Mouse (Mus musculus): ENCODE results near the gene Tipin. TPM values are rescaled to one million over a fixed set of nuclear protein-coding genes. Genes with fewer than 3 reads are reported as not detected.
"Not testable (repeated sequence)": the region's sequence is repeated elsewhere in the genome, so short reads cannot be mapped to it uniquely, and the experiment has no call there.

Tipin gene
- 10 to 100 TPM; 19.6 to 22.3 TPM for total RNA-seq (2021)
- long read RNA-seq, partial matches to known transcripts = 4 of 42 reads
- long read RNA-seq, other reads (novel, unspliced or antisense) = 37 of 42 reads

DNA sequence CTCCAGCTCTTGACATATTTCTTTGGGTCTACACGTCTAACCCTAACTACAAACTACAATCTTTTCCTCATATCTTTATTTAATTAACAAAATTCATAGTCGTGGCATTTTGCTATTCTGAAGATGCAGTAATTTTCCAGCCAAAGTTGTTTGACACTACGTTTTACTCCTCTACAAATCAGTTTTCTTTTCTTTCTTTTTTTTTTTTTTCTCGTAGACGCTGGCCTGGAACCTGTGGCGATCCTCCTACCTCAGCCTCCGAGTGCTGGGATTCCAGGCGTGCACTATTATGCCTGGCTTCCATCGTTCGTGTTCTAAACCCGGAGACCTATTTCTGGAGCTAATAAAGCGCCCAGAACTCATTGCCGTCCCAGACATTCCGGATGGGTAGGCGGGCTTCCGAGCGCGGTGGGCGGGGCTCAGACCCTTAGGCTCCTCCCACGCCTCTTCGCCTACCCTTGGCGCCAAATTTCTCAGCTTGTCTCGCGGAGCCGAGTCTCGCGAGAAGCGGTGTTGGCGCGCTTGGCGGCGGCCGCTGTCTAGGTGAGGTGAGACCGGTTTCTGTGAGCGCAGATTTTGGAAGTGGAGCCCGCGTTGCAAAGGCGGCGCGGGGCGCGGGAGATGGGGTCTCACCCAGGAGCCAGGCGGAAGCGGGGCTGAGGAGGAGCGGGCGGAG, at the start of gene Tipin:
Gene Tipin, plus strand, starts transcription at position 477 of the 676 bp plus-strand sequence.
- peak; percentile 93 to 96 for DNase-seq (ENCODE audit: low spot score in 2 of 2)

DNA sequence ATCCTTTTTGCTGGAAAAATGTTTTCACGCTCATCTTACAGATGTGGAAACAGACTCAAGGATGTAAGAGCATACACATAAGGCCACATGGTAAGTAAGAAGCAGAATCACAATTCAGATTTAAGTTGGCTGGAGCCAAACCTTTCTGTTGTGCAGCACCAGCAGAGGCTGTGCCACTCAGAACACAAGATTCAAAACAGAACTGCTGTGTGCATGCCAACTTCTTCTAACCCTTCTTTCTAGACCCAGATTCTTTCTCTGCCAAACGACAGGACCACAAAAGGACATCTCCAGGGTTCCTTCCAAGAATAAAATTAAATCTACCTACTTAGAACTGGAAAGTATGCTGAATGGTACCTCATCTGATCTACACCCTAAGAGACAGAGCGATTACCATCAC, 49.7 kb upstream of the Tipin start:
- no peak for DNase-seq (ENCODE audit: low spot score in 2 of 2)

DNA sequence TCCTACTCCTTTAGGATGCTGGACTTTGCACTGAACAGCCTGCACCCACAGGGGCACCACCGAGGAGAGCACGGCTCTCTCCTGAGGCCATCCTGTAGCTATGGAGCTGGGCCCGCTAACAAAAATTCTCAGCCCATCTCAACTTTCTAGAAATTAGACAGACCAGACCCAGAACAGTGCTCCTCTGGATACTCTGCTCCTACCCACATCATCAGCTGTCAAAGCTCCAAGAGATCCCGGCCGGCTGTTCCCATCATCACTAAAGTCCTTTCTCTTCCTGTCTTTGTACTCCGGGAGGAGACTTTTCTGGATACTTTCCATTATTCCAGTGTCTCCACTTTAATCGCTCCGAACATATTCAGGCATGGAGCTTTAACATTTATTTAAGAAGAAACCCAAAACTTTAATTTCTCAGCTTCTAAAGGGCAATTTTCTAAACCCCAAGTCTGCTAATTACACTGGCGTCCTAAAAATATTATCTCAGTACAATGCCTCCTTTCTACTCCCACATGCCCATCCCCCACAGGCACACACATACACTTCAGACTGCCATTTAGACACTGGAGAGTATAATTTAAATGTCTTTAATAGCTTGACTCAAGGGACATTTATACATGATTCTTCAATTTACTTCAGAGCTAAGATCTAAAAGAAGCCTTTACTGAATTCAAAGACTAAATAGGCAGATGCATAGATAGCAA, 49.0 kb upstream of the Tipin start:
- DNase-seq (ENCODE audit: low spot score in 2 of 2) = no peak

DNA sequence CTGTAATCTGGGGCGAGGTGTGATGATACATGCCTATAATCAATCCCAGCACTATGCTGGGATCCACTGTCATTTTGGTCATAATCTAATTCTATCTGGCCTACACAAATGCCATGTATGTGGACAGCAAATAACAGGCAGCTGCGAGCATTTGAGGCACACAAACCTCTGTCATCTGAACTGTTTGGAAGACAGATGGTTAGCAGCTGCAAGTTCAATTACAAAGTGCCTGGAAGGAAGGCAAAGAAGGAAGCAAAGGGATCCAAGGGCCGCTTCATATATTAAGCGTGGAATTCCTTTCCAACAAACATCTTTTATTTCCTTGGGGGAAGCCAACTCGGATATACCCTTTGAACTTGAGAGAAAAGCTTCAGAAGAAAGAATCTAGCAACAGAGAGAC, 47.7 kb upstream of the Tipin start:
- no peak for DNase-seq (ENCODE audit: low spot score in 2 of 2)

DNA sequence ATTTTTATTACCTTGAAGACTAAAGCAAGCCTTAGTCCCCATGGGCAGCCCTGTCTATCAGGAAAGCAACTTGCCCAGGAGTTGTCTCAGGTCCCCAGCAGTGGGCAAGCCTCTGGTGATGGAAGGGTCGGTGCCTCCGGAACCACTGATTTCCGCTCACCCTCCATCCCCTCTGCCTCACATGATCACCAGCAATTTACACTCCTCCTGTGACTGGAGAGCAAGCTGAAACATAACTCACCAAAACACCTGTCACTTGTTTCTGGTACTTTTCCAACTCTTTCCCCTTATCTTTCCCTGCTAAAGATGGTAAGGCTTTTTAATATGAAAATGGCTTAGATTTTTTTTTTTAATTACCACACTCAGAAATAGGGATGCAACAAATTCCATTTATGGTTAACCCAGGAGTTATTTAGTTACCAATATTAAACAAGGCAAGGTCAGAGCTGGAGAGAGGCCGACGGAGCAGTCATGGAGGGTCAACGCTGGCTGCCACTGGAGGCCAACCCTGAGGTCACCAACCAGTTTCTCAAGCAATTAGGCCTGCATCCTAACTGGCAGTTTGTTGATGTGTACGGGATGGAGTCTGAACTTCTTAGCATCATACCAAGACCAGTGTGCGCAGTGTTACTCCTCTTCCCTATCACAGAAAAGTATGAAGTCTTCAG, 46.5 kb upstream of the Tipin start, which contains the start of gene Uchl4:
Gene Uchl4, plus strand, starts transcription at position 434 of the 668 bp plus-strand sequence.
- no peak for DNase-seq (ENCODE audit: low spot score in 2 of 2)

DNA sequence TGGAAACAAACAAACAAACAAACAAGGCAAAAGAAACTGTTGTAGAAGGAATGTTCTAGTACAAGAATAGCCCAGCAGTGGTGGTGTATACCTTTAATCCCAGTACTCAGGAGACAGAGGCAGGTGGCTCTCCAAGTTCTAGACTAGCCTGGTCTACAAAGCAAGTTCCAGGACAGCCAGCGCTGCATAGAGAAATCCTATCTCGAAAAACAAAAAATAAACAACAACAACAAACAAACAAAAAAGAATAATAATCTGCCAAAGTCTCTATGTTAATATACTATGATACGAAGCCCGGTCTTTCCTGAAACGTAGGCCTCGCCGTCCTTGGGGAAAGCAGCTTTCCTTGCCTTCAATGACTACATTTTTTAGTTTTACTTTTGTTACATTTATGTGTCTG, 45.3 kb upstream of the Tipin start:
- no peak for DNase-seq (ENCODE audit: low spot score in 2 of 2)

DNA sequence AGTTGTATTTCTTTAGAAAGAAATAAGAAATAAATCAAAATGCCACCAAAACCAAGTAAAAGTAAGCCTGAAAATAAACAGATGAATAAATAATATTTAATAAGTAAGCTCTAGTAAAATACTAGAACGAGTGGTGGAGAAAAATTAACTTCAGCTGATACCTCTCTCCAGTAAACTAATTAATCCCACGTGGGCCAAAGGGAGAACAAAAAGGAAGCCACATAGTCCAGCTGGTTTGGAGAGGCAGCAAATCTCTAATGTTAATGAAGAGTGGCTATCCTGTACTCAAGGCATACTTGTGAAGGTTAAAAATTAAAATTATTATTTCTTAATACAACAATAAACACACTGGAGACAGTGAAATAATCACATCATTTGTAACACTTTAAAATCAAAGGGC, 41.3 kb upstream of the Tipin start:
- DNase-seq (ENCODE audit: low spot score in 2 of 2) = no peak

DNA sequence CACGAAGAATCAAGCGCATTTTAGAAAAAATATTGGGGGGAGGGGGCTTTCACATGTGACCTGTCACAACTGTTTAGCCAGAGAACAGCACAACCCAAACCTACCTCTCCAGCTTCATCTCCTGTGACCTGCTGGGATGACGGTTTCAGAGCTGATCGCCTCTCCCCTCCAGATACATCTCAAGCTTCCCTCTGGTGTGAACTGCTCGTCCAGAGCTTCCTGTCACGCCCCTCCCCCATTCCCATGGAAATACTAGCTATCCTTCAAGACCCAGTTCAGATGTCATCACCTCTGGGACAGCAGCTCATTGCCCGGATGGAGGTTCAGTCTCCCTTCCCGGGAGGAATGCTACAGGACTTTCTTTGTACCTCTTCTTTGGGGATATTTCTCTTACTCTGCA, 40.7 kb upstream of the Tipin start:
- DNase-seq (ENCODE audit: low spot score in 2 of 2) = no peak

DNA sequence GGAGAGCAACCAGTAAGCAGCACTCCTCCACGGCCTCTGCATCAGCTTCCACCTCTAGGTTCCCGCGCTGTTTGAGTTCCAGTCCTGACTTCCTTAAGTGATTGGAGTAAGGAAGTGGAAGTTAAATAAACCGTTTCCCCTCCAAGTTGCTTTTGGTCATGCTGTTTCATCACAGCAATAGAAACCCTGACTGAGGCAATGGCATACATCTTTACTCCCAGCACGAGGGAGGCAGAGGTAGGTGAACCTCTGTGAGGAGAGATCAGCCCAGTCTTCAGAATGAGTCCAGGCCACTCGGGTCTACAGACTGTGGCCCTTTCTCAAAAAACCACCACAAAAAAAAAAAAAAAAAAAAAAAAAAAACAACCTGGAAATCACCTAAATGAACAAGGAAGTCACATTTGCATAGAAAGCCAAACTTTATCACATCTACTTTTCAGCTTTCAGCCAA, 39.0 kb upstream of the Tipin start:
- DNase-seq (ENCODE audit: low spot score in 2 of 2) = no peak

DNA sequence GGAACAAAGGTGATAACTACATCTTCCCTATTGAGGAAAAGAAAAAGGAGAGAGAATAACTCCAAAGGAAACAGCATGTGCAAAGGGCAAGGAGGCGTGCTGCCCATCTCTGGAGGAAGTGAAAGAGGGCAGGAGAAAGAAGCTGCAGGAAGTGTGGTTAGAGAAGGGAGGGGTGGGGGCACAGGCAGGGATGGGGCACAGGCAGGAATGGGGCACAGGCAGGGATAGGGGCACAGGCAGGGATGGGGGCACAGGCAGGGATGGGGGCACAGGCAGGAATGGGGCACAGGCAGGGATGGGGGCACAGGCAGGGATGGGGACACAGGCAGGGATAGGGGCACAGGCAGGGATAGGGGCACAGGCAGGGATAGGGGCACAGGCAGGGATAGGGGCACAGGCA, 32.0 kb upstream of the Tipin start:
- no peak for DNase-seq (ENCODE audit: low spot score in 2 of 2)

DNA sequence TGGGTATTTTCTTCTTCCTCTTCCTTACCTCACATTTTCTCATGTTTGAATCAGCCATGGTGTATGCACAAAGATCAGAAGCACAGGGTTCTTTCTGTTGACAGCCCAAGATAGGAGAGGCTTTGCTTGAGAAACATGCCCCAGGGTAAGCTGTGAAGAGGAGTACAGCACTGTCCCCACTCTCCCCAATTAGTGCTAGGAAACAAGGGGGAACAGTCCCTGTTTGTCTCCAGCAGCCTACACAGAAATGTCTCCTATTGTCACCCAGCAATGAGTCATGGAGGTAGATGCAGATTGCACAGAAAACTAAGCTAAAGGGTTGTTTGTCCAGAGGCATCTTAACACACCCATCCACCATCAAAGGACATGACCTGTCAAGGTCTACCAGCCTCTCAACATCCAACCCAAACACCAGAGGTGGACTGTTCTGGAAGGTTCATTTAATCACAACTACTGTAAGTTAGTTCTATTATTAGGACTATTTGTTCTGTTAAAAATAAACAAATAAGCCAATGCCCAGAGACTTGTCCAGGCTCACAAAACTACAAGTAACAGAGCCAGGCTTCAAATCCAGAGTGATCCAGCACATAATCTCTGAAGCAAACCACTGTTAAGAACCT, 31.2 kb upstream of the Tipin start:
- no peak for DNase-seq (ENCODE audit: low spot score in 2 of 2)

DNA sequence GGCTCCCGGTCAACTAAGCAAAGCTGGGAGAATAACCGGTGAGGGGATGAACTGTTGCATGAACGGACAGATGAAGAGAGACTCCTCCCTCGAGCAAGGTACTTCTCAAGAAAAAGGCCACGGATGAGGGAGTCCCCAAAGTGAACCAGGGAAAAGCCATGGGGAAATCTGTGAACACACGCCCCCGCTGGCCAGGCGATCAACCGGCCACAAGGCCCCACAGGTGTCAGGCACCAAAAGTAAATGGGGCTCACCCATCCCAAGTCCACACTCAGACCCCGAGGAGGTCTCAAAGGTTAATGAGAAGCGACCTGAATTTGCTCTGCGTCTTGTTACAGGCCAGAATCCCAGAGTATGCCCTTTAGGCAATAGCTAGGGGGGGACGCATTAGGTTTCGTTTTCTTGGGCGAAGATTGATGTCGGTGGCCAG, 28.8 kb upstream of the Tipin start:
- DNase-seq (ENCODE audit: low spot score in 2 of 2) = peak in 1 of 2 experiments; percentile 34

DNA sequence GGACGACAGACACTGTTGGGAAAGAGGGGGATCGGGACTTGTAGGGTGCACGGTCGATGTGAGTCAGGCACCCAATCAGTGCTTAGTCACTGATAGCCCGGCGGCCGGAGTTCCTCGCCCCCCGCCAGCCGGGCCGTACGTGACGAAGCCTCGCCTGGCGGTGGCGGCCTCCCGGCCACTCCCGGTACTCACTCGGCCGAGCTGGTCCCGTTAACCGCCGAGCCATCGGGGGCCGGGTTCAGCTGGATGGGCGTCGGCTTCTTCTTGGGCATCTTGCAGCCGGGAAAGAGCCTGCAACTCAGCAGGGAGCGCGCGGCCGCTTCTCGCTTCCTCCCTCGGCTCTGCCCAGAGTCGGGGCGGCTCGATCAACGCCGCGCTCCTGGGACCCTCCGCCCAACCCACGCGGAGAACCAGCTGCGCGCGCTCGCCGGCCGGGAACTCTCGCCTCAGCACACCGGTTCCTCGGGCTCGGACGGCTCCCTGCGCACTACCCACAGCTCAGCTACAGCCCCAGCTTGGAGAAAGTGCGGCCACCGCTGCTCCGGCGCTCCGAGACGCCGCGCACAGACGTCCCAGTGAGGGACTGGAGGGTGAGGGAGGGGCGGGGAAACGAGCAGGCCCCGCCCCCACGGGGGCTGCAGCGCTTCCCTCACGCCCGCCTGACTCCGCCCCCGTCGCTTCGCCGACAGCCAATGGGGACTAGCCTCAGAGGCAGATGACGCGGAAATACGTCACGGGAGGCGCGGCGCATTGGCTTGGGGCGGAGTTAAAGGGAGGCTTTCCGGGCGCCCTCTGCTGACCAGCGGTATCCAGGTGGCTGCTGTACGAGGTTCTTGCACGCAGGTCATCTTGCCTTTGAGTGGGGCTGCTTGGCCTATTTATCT, 28.1 kb upstream of the Tipin start, which contains the start of gene Map2k1:
Gene Map2k1, minus strand, starts transcription at position 611 of the 884 bp plus-strand sequence.
- peak; percentile 100 for DNase-seq (ENCODE audit: low spot score in 2 of 2)

DNA sequence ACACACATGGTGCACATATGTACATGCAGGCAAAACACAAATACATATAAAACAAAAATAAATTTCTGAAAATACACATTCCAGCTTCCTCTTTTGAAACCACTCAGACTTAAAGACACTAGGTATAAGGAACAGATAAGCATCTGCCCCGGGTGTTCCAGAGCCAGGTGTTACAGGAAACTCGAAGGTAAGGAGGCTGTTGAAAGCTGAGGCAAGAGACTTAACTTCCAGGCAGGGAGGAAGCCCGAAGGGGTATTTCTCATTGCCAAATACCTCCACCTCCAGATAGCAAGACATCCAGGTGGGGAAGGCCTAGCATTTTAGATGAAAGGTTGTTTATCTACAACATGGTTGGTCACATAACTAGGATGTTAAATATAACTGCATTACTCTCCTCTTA, 26.0 kb upstream of the Tipin start:
- no peak for DNase-seq (ENCODE audit: low spot score in 2 of 2)

DNA sequence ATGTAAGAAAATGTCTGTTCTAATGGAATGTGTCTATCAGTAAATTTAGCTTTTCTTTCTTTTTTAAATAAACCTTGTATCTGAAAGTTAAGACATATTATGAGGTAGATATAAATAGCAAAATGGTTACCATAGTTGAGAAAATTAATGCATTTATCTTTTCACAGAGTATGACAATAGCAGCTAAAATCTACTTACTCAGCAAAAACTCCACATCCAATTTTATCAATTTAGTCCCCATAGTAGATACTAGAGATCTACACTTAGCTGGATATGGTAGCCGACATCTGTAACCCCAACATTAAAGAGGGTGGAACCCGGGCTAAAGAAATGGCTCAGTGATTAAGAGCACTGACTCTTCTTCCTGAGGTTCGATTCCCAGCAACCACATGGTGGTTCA, 25.2 kb upstream of the Tipin start:
- DNase-seq (ENCODE audit: low spot score in 2 of 2) = no peak

DNA sequence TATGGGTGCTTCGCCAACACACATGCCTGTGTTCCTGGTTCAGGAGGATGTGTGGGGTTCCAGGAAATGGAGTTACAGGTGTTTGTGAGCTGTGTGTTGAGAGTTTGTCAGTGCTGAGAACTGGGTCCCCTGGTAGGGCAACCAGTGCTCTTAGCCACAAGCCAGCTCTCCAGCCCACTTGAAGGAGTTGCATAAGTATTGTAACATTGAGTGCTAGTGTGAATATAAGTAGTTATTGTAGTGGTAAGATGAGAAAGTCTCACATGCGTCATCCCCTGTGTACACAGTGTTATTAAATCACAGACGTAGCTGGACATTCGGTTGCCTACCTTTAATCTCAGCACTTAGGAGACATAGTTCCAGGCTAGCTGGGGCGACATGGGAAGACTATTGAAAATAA, 21.5 kb upstream of the Tipin start:
- DNase-seq (ENCODE audit: low spot score in 2 of 2) = no peak

DNA sequence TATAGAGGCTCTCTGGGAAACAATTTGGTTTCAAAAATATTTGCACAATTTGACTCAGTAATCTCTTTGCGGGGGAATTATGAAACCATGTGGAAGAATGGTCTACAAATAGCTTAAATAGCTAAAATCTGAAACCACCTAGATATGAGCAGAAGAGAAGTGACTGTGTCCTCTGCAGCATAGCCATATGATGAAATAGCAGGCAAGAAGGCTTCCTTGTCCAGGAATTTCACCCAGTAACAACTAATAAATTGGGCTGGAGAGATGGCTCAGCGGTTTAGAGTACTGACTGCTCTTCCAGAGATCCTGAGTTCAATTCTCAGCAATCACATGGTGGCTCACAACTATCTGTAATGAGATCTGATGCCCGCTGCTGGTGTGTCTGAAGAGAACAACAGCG, 20.4 kb upstream of the Tipin start:
- DNase-seq (ENCODE audit: low spot score in 2 of 2) = no peak

DNA sequence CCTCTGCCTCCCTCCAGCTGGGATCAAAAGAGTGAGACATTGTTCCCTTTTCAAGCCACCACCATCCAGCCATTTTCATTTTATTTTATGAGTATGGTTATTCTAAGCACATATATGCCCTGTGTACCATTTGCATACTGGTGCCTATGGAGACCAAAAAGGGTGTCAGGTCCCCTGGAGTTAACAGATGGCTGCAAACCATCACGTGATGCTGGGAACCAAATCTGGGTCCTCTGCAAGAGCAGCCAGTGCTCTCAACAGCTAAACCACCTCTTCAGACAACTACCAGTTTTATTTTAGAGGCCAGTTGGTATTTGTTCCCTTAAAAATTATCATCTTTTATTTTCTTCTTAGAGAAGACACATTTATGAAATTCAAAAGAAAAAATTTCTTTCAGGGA, 16.6 kb upstream of the Tipin start:
- no peak for DNase-seq (ENCODE audit: low spot score in 2 of 2)

DNA sequence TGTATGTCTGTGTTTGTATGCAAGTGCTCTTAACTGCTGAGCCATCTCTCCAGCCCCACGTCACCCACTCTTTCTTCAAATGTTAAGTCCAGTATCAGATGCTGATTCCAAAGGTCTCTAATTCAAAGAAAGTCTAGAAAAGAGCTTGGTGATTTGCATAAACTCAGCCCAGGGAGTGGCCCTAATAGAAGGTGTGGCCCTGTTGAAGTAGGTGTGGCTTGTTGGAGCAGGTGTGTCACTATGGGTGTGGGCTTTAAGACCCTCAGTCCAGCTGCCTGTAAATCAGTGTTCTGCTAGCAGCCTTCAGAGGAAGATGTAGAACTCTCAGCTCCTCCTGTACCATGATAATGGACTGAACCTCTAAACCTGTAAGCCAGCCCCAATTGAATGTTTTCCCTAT, 14.2 kb upstream of the Tipin start:
- no peak for DNase-seq (ENCODE audit: low spot score in 2 of 2)

DNA sequence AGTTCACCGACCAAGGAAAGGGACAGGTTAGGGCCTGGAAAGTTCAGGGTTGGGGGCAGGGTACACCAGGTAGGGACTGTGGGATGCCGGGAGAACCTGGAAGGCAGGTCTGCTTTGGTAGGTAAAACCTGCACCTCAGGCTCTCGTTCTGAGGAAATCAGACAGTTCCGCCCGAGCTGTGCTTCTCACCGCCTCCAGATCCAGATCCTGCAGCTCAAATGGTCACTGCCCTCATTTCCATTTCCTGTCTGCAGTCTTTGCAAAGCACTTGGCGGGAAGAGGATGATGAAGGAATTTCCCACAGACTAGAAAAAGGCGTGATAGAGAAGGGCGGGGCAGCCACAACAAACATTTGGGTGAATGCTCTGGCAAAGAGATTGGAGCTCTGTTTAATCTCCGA, 13.2 kb upstream of the Tipin start:
- no peak for DNase-seq (ENCODE audit: low spot score in 2 of 2)

DNA sequence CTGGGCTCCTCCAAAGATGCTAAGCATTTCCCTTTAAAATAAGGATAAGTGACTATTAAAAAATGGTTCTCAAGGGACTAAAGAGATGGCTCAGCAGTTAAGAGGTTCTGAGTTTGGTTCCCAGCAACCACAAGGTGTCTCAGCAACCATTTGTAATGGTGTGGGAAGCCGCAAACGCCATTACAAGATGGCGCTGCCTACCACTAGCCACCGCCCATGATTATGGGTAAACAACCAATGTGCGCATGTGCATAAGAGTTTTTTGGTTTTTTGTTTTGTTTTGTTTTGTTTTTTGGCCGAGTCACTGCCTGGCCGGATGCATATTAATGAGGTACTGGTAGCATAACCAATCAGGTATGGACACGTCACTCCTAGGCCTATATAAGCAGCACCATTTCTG, 12.5 kb upstream of the Tipin start:
- DNase-seq (ENCODE audit: low spot score in 2 of 2) = not testable (repeated sequence)
